Mouse (Mus musculus): ENCODE data around the gene Cnot9.
A peak's percentile ranks its signal among the peaks of the same experiment; 100 is the strongest.
"Not testable (repeated sequence)": the region's sequence is repeated elsewhere in the genome, so short reads cannot be mapped to it uniquely, and the experiment has no call there.

The Cnot9 gene

DNA sequence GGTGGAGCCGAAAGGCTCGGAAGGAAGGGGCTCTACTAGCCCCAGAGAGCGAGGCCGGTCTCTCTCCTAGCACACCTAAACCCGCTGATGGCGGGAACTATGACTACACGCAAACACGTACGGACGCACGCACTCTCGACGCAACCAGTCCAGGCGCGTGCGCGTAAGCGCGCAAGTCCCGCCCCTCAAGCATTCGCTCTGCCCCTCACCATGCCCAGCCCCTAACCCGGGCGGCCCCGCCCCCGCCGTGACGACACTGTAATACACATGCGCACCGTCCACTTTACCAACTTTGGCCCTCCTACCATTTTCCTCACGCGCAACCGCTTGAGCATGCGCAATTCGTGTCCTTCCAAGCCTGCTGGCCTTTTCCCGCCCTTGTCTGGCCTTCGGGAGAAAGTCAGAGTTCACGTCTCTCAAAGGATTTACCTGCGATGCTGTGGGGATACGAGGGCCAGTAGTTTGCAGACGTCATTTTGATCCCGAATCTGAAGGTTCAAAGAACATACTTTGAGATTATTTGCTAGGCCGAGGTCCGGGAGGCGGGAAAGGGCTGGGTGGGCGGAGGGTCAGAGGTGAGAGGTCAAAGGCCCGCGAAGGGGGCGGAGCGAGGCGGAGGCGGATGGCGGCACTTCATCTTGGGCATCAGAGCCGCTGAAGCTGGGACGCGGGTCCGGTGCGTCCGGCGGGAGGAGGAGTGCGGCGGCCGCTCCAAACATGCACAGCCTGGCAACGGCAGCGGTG lies at the start of gene Cnot9:
Gene Cnot9, plus strand, starts transcription at position 338 of the 744 bp plus-strand sequence.
- DNase-seq (ENCODE audit: low spot score) = peak; percentile 100

DNA sequence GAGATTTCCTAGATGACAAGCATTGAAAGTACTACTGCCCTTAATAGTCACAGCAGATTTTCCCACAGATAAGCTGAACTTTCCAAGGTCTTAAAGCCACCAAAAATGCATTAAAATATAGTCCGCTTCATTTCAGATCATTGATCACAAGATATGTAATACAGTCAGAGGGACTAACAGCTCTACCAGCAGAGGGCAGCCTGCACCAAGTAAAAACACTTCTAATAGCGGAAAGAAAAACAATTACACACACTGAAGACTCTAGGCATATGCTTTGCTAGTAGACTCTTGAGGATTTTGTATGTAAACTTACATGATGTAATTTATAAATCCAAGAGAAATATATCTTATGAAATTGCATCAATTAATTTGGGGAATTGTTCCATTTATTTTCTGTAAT lies 45.6 kb upstream of the Cnot9 start:
- DNase-seq (ENCODE audit: low spot score) = peak; percentile 79

DNA sequence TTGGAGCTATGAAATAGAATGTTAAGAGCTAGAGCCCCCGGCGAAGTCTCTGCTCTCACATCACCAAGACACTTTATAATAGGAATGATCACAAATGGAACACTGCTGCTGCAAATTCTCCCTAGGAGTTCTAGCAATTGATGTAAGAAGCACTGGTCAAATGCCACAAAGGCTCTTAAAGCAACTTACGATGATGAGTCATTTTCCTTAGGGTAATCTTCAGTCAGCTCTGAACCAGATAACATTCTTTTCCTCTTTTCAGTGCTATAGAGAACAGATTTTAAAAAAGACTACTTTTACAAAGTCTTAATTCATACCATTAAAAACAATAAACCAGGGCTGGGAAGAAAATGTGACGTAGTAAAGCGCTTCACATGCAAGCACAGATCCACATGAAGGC lies 20.1 kb upstream of the Cnot9 start:
- DNase-seq (ENCODE audit: low spot score) = no peak

DNA sequence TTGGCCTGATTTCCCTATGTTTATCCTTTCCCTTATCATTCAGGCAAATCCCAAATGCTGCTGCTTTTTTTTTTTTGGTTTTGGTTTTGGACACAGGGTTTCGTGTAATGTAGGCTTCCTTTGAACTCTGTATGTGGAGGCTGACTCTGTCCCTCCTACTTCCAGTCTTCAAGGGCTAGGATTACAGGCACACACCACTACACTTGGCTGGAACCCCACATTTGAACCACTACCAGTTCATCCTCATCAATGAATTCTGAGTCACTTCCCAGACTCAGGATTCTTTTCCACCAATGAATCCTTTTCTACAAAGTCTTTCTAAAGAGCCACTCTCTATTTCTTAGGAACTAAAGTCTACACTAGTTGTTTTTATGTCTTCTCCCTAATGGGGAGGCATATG lies 4.8 kb upstream of the Cnot9 start:
- no peak for DNase-seq (ENCODE audit: low spot score)

DNA sequence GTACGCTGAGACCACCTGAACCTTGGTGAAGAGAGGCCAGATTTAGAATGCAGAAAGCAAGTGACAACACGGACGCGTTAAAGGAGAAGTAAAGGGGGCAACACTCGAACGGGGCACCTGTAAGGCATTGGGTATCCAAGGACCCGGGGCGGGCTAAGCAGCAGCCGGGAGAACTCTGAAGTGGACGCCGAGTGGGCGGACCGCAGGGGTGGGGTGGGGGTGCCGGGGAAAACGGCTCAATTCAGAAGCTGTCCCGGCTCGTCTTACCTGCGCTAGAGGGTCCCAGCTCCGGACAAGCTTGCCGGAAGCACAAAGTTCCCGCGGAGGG lies 501 bp upstream of the Cnot9 start:
- DNase-seq (ENCODE audit: low spot score) = no peak

DNA sequence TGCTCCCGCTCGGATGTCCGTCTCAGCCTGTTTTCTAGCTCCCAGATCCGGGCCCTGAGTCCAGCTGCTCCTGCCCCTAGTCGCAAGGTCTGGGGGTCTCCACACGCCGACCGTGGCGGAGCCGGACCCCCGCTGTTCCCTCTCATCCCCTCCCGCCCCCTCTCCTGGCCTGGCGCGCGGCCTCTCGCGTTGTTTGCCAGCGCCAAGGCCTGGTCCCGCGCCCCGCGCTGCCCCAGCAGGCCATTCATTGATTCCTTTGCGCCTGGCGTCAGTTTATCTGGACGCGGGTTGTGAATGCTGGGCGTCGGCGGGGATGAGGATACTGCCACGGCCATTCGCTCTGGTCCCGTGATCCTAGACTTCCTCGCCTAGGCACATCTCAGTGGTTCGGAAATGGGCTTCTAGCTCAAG lies 618 bp downstream of the Cnot9 start:
- peak; percentile 80 for DNase-seq (ENCODE audit: low spot score)

DNA sequence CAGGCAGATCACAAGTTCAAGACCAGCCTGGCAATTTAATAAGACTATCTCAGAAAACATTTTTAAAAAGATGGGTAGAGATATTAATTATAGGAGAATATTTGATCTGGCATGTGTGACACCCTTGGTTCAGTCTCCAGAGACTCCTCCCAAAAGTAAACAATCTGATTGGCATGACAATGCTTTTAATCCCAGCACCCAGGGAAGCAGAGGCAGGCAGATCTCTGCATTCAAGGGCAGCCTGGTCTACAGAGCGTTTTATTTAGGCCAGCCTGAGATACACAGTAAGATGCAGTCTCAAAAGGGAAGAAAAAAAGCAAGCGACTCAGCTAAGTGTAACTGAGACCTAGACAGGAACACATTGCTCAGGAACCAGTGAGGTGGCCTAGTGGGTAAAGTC lies 1.9 kb downstream of the Cnot9 start:
- no peak for DNase-seq (ENCODE audit: low spot score)

DNA sequence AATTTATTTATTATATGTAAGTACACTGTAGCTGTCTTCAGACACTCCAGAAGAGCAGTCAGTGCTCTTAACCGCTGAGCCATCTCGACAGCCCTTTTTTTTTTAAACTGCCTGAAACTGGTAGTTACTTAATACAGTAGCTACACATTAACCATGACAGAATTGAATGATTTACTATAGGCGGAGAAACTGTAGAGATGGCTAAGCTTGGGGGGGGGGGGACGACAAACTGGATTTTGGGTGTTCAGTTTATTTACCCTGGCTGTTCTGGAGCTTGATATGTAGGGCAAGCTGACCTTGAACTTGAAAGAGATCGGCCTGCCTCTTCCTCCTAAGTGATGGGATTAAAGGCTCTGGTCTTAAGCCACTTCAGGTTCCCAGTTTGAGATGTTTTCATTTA lies 5.4 kb downstream of the Cnot9 start:
- DNase-seq (ENCODE audit: low spot score) = no peak

DNA sequence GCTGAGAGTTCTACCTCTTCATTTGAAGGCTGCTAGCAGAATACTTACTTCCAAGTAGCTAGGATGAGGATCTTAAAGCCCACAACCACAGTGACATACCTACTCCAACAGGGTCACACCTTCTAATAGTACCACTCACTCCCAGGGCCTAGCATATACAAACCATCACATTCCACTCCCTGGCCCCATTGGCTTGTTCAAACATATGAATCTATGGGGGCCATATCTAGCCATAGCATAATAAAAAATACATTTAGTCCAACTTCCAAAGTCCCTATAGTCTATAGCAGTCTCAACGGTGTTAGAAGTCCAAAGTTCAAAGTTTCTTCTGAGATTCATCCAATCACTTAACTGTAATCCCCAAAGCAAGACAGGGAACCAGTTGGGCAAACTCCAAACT lies 7.1 kb downstream of the Cnot9 start:
- DNase-seq (ENCODE audit: low spot score) = not testable (repeated sequence)

DNA sequence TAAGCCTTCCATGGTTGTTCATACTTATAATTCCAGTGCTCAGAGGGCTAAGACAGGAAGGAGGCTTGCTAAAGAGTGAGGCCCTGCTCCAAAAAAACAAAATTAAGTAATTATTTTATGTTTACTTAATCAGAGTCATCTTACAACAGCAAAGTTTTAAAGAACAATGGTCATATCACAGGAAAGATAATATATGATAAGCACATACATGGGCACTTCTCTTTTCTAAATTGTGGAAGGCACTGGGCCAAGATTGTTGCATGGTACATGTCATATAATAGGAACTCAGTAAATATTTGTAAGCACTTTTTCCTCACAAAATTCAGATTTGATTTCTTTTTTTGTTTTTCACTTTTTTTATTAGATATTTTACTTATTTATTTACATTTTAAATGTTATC lies 14.0 kb downstream of the Cnot9 start:
- no peak for DNase-seq (ENCODE audit: low spot score)

DNA sequence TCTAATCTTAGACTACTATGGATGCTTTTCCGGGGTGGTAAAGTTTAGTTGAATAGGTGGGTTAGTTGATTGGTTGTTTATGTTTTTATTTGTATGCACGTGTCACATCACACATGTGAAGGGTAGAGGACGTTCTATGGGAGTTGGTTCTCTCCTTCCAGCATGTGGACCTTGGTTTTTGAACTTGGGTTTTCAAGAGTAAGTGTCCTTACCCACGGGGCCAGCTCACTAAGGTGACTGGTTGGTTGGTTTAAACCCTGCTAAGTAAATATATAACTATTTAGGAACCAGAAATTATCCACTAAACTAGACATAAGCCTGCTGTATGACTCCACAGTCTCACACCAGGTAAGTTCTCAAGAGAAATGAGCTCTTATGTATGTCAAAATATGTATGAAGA lies 18.9 kb downstream of the Cnot9 start:
- DNase-seq (ENCODE audit: low spot score) = no peak

DNA sequence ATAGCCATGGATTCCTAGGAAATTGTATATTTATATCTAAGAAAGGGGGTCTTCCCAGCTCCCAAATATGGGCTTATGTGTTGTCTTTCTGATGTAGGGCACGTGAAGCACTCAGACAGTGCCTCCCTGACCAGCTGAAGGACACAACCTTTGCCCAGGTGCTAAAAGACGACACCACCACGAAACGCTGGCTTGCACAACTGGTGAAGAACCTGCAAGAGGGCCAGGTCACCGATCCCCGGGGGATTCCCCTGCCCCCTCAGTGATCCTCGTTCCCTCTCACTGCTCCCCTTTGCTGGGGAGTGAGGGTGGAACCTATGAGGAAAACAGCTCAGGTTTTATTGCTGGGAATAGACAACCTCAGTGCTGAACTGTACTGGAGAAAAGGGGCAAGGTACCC lies 22.7 kb downstream of the Cnot9 start:
- no peak for DNase-seq (ENCODE audit: low spot score)

DNA sequence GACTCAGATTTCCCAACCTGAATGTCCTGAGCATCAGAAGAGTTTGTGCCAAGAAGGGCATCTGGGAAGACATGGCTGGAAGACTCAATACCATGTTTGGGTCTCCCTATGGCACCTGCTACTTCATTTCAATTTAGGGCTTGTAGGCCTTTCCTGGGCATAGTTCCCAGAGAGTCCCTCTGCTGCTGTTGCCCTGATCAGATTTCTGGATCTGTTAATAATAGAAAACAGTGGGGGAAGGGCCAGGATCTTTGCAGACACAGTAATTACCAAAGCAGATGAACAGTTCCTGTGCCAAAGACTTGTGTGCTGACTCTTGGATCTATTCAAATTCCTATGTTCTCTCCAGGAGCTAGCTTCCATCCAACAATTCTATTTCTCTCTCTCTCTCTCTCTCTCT lies 32.8 kb downstream of the Cnot9 start:
- DNase-seq (ENCODE audit: low spot score) = no peak

DNA sequence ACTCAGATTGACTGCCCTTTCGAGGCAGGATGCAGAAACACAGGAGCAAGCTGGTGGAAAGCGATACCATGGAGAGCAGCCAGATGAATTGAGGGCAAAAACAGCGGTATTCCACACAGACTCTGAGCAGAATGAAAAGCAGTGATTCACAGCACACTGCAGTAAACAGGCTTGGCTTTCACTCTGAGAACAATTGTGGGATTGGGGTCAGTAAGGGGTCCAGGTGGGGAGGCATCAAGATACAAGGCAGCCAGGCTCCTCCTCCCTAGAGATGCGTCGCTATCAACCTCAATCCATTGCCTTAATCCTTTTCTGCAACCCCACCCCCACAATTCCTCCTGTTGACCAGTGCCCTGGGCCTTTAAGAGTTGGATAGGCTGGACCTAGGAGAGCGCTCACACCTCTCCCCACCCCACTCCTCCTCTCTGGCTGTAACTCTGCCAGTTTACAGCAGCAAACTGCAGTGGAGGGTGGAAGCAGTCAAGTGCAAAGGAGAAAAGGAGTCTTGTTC lies 36.6 kb downstream of the Cnot9 start, which contains the start of gene Plcd4:
Gene Plcd4, plus strand, starts transcription at position 438 of the 511 bp plus-strand sequence.
- no peak for DNase-seq (ENCODE audit: low spot score)

DNA sequence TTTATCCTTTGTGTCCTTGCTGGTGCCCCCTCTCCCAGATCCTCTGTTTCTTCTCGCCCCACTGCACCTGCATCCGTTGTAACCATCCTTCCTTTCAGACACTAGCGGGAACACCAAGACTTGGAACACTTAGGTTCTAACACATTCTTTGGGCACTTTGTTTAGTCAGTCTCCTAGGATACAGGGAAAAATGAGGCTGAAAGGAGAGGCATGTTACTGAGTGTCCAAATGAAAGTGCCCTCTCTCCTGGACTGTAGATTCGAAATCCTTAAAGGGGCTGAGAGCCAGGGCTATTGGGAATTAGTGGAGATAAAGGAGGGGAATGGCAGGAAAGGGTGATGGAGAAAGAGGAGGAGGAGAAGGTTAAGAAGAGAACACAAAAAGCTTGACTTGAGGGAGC lies 38.3 kb downstream of the Cnot9 start, which contains the start of gene Usp37:
Gene Usp37, minus strand, starts transcription at position 101 of the 400 bp plus-strand sequence.
- DNase-seq (ENCODE audit: low spot score) = no peak

DNA sequence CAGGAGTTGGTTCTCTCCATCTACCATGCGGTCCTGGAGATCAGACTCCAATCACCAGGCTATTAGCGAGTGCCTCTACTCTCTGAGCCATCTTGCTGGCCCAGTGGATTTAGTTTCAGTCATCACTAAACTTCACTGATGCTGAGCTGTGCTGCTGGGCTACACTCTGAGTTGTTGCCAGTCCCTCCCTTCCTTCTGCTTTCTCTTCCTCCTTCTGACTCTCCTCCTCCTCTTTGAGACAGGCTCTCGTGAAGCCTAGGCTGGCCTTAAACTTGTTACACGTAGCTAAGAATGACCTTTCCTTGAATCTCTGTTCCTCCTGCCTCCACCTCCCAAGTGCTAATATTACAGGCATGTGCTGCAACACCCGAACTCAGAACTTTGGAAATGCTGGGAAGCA lies 53.2 kb downstream of the Cnot9 start:
- DNase-seq (ENCODE audit: low spot score) = no peak

DNA sequence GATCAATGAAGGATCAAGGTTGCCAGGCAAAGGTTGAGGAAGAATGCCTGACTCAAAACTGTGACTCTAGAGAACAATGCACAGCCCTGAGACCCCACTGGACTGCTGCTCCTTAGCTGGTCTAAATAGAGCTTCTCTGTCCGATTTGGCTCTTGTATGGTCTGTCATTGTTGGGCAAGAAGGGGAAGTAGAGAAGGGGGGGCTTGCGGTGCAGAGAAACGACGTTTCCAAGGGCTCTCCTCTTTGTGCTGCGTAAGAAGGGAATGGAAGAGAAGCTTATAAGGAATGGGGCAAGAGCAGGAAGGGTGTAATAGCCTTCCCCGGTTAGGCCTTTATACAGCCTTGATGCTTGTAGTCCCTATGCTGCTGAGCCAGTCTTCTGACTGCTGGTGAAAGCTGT lies 60.0 kb downstream of the Cnot9 start:
- DNase-seq (ENCODE audit: low spot score) = no peak

DNA sequence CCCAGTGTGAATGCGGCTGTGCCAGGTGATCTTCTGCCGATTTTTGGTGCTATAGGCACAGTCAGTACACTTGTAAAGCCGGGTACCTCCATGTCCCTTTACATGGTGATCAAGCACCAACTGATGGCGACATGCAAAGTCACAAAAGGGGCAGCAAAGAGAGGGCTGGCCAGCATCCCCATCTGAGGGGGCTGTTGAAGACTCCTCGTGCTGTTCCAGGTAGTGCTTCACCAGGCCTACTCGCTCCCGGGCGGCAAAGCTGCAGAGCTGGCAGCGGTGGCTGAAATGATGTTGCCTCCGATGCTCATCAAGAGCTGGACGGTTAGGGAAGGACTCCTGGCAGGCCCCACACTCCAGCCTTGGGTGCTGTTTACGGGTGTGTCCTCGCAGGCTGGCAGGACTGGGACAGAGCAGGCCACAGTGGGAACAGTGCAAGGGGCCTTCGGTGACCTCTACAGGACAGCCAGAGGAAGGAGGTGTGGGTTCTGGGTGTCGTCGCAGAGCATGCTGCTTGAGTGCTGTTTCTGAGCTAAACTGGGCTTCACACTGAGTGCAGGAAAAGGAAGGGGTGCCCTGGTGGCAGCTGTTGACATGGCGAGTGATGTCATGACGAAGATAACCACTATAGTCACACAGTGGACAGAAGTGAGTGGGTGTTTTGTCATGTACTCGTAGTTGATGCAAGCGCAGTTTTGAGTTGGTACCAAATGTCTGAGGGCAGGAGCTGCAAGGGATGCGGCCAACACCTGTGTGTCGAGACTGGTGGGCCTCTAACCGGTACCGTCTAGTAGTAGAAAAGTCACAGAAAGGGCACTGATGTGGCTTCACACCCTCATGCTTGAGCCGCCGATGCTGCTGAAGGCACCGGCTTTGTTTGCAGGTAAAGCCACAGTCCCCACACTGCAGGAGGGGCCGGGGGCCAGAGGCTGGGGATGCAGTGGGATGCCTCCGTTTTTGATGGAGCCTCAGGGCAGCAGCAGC lies 64.2 kb downstream of the Cnot9 start:
- DNase-seq (ENCODE audit: low spot score) = no peak
